Mouse (Mus musculus) E14TG2a.4 (cell line): ENCODE measurements around the gene Mlip.

Source experiments
- CTCF ChIP-seq: conservative IDR thresholded peaks from 2 replicates; pipeline ENCODE4 v1.5.1; 2014; ENCODE audit warnings: low read length
- NANOG ChIP-seq: IDR thresholded peaks from 2 replicates; pipeline ENCODE4 v1.6.1; 2014; ENCODE audit warnings: borderline replicate concordance, low read length, mixed read lengths
- POU5F1 ChIP-seq: IDR thresholded peaks from 2 replicates; pipeline ENCODE4 v1.6.1; 2014; ENCODE audit warnings: low read length, borderline replicate concordance

GRCm38 (mm10) chr9:77385611-77386010, 32.8 kb upstream of the Mlip start:
- no peak for TF ChIP-seq CTCF
- TF ChIP-seq NANOG = no peak
- TF ChIP-seq POU5F1 = no peak
